Mouse (Mus musculus) myocyte (in vitro differentiated cells): ENCODE data around the gene Cab39l.
"Not testable (repeated sequence)": the region's sequence is repeated elsewhere in the genome, so short reads cannot be mapped to it uniquely, and the experiment has no call there.

Experiments used
- CEBPB ChIP-seq: IDR thresholded peaks from 2 replicates; pipeline ENCODE4 v1.6.1; 2011; ENCODE audit warnings: mild to moderate bottlenecking, moderate library complexity; ENCODE audit not compliant: poor library complexity, insufficient read depth, severe bottlenecking
- E2F4 ChIP-seq: IDR thresholded peaks from one replicate; pipeline ENCODE4 v1.6.1; 2011; ENCODE audit warnings: mild to moderate bottlenecking, control low read depth, moderate library complexity; ENCODE audit not compliant: insufficient read depth
- MAX ChIP-seq: IDR thresholded peaks from one replicate; pipeline ENCODE4 v1.6.1; 2011; ENCODE audit warnings: low read depth, mild to moderate bottlenecking, control low read depth
- MYOD1 ChIP-seq, 3 experiments: IDR thresholded peaks; one replicate each; pipeline ENCODE4 v1.6.1; 2011; ENCODE audit warnings: control low read depth in 2 of 3, low read depth in 2 of 3, mild to moderate bottlenecking in 2 of 3, moderate library complexity in 1 of 3; ENCODE audit not compliant: insufficient read length in 2 of 3, control insufficient read depth in 1 of 3
- MYOG ChIP-seq, 3 experiments: IDR thresholded peaks; one replicate each; pipeline ENCODE4 v1.6.1; 2011; ENCODE audit warnings: control low read depth in 2 of 3, low read depth in 2 of 3, mild to moderate bottlenecking in 2 of 3; ENCODE audit not compliant: insufficient read length in 2 of 3, control insufficient read depth in 1 of 3, insufficient read depth in 1 of 3
- POLR2A ChIP-seq: IDR thresholded peaks from one replicate; pipeline ENCODE4 v1.6.1; 2011; ENCODE audit warnings: low read depth, mild to moderate bottlenecking, control low read depth, moderate library complexity; ENCODE audit not compliant: insufficient read length
- POLR2AphosphoS2 ChIP-seq: IDR thresholded peaks from one replicate; pipeline ENCODE4 v1.6.1; 2011; ENCODE audit warnings: low read depth, control low read depth; ENCODE audit not compliant: insufficient read length
- REST ChIP-seq: IDR thresholded peaks from one replicate; pipeline ENCODE4 v1.6.1; 2011; ENCODE audit warnings: mild to moderate bottlenecking, control low read depth, moderate library complexity; ENCODE audit not compliant: insufficient read depth, insufficient read length
- SRF ChIP-seq: IDR thresholded peaks from one replicate; pipeline ENCODE4 v1.6.1; 2011; ENCODE audit warnings: low read depth; ENCODE audit not compliant: control insufficient read depth, insufficient read length
- TCF12 ChIP-seq: IDR thresholded peaks from one replicate; pipeline ENCODE4 v1.6.1; 2011; ENCODE audit warnings: mild to moderate bottlenecking, control low read depth; ENCODE audit not compliant: poor library complexity, insufficient read depth, severe bottlenecking
- USF1 ChIP-seq: IDR thresholded peaks from one replicate; pipeline ENCODE4 v1.6.1; 2011; ENCODE audit warnings: low read depth, mild to moderate bottlenecking, control low read depth, moderate library complexity

DNA sequence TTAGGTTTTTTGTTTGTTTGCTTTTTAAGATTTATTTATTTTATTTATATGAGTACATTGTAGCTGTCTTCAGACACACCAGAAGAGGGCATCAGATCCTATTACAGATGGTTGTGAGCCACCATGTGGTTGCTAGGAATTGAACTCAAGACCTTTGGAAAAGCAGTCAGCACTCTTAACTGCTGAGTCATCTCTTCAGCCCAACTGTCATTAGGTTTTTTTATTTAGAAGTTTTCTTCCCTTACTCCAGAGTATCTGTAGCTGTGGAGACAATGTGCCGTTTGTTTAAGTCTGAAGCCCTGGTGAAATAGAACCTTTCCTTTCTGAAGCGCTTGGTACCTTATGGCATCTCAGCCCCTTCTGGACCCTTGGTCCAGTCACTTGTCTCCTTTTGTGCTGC lies 25.8 kb upstream of the Cab39l start:
- TF ChIP-seq POLR2A; POLR2AphosphoS2; TCF12; CEBPB; MAX; MYOD1 (IDR thresholded peaks at IDR 0.05; ENCODE audit: control insufficient read depth in 1 of 3, insufficient read length in 2 of 3, low read depth in 2 of 3); REST; USF1; MYOG (IDR thresholded peaks at IDR 0.05; ENCODE audit: control insufficient read depth in 1 of 3, insufficient read depth in 1 of 3, insufficient read length in 2 of 3, low read depth in 2 of 3); E2F4; SRF: not testable (repeated sequence)
